Mouse (Mus musculus) MEL (cell line): ENCODE results near the gene Pde4b. TPM values are rescaled to one million over a fixed set of nuclear protein-coding genes. Genes with fewer than 3 reads are reported as not detected.

ENCODE experiments used
- DNase-seq: peaks from one replicate; pipeline ENCODE4 v3.0.0; 2011; ENCODE audit warnings: low read depth, low spot score
- H3K27ac ChIP-seq: 2 replicates; pipeline ENCODE4 v1.5.1; 2012; ENCODE audit warnings: low read depth, mild to moderate bottlenecking, control low read depth, low read length, moderate library complexity; ENCODE audit not compliant: control insufficient read depth
- H3K27me3 ChIP-seq, 2 experiments: fragments of 150-350 bp in 1 of 2; sonication (generic) in 1 of 2; 2 replicates each; pipeline ENCODE4 v1.6.1; 2012; ENCODE audit warnings: low read length in 2 of 2, mild to moderate bottlenecking in 2 of 2, improper control_type of control experiment in 1 of 2, moderate library complexity in 1 of 2; ENCODE audit not compliant: insufficient read depth in 2 of 2, control insufficient read depth in 1 of 2
- H3K36me3 ChIP-seq, 2 experiments: 2 replicates each; pipeline ENCODE4 v1.6.1; 2012 to 2014; ENCODE audit warnings: low read length in 2 of 2, improper control_type of control experiment in 1 of 2, inconsistent platforms in 1 of 2, mild to moderate bottlenecking in 1 of 2; ENCODE audit not compliant: insufficient read depth in 2 of 2, control insufficient read depth in 1 of 2
- H3K4me1 ChIP-seq, 2 experiments: fragments of 150-350 bp in 1 of 2; sonication (generic) in 1 of 2; 2 replicates each; pipeline ENCODE4 v1.6.1; 2012; ENCODE audit warnings: low read length in 2 of 2, improper control_type of control experiment in 1 of 2, mild to moderate bottlenecking in 1 of 2; ENCODE audit not compliant: insufficient read depth in 2 of 2, control insufficient read depth in 1 of 2
- H3K4me3 ChIP-seq, 2 experiments: fragments of 150-350 bp in 1 of 2; sonication (generic) in 1 of 2; 2 replicates each; pipeline ENCODE4 v1.5.1; 2012; ENCODE audit warnings: low read depth in 2 of 2, low read length in 2 of 2, mild to moderate bottlenecking in 2 of 2, moderate library complexity in 2 of 2, control low read depth in 1 of 2, improper control_type of control experiment in 1 of 2; ENCODE audit not compliant: control insufficient read depth in 1 of 2, insufficient read depth in 1 of 2
- H3K79me2 ChIP-seq: 2 replicates; pipeline ENCODE4 v1.6.1; 2012; ENCODE audit warnings: mild to moderate bottlenecking, low read length, moderate library complexity; ENCODE audit not compliant: control insufficient read depth, poor library complexity, insufficient read depth
- H3K9ac ChIP-seq: 2 replicates; pipeline ENCODE4 v1.6.1; 2012; ENCODE audit warnings: low read depth, mild to moderate bottlenecking, control low read depth, low read length, moderate library complexity; ENCODE audit not compliant: control insufficient read depth, poor library complexity, severe bottlenecking
- H3K9me3 ChIP-seq: fragments of 150-350 bp; sonication (generic); replicated peaks from 2 replicates; pipeline ENCODE4 v1.6.1; 2012; ENCODE audit warnings: mild to moderate bottlenecking, low read length, improper control_type of control experiment, moderate library complexity; ENCODE audit not compliant: insufficient read depth
- CHD1 ChIP-seq: IDR thresholded peaks from 2 replicates; pipeline ENCODE4 v1.6.1; 2012; ENCODE audit warnings: low read depth, mild to moderate bottlenecking, inconsistent platforms, low read length, improper control_type of control experiment
- CHD2 ChIP-seq: IDR thresholded peaks from 2 replicates; pipeline ENCODE4 v1.6.1; 2011; ENCODE audit warnings: low read length, improper control_type of control experiment
- CTCF ChIP-seq, 3 experiments: IDR thresholded peaks in 2 of 3; conservative IDR thresholded peaks in 1 of 3; 2 replicates each; pipeline ENCODE4 v1.5.1; 2011 to 2012; ENCODE audit warnings: low read length in 3 of 3, low read depth in 2 of 3, mild to moderate bottlenecking in 2 of 3, improper control_type of control experiment in 1 of 3, inconsistent platforms in 1 of 3, mixed read lengths in 1 of 3, moderate library complexity in 1 of 3; ENCODE audit not compliant: control insufficient read depth in 1 of 3, insufficient read depth in 1 of 3, poor library complexity in 1 of 3, severe bottlenecking in 1 of 3
- ELF1 ChIP-seq: IDR thresholded peaks from 2 replicates; pipeline ENCODE4 v1.6.1; 2014; ENCODE audit warnings: low read depth, mild to moderate bottlenecking, inconsistent platforms, low read length, improper control_type of control experiment, moderate library complexity
- EP300 ChIP-seq, 2 experiments: IDR thresholded peaks; 2 replicates each; pipeline ENCODE4 v1.6.1; 2011; ENCODE audit warnings: improper control_type of control experiment in 2 of 2, low read length in 2 of 2, low read depth in 1 of 2, mild to moderate bottlenecking in 1 of 2
- JUND ChIP-seq: IDR thresholded peaks from 2 replicates; pipeline ENCODE4 v1.6.1; 2011; ENCODE audit warnings: low read depth, mild to moderate bottlenecking, improper control_type of control experiment, low read length
- MAX ChIP-seq: IDR thresholded peaks from 2 replicates; pipeline ENCODE4 v1.6.1; 2011; ENCODE audit warnings: low read length, improper control_type of control experiment
- NRF1 ChIP-seq: IDR thresholded peaks from 2 replicates; pipeline ENCODE4 v1.6.1; 2014; ENCODE audit warnings: low read depth, mild to moderate bottlenecking, inconsistent platforms, low read length, improper control_type of control experiment, moderate library complexity; ENCODE audit not compliant: poor library complexity, insufficient read depth, severe bottlenecking
- POLR2A ChIP-seq, 2 experiments: IDR thresholded peaks; 2 replicates each; pipeline ENCODE4 v1.6.1; 2011 to 2012; ENCODE audit warnings: low read length in 2 of 2, mild to moderate bottlenecking in 2 of 2, control low read depth in 1 of 2, improper control_type of control experiment in 1 of 2, low read depth in 1 of 2, moderate library complexity in 1 of 2; ENCODE audit not compliant: control insufficient read depth in 1 of 2, insufficient read depth in 1 of 2, poor library complexity in 1 of 2
- POLR2AphosphoS5 ChIP-seq: IDR thresholded peaks from 2 replicates; pipeline ENCODE4 v1.6.1; 2012; ENCODE audit warnings: low read depth, borderline replicate concordance, mild to moderate bottlenecking, inconsistent platforms, low read length, moderate library complexity, mixed read lengths
- RAD21 ChIP-seq: IDR thresholded peaks from 2 replicates; pipeline ENCODE4 v1.6.1; 2011; ENCODE audit warnings: mild to moderate bottlenecking, low read depth, low read length, improper control_type of control experiment
- RCOR1 ChIP-seq: IDR thresholded peaks from 2 replicates; pipeline ENCODE4 v1.6.1; 2012; ENCODE audit warnings: low read depth, mild to moderate bottlenecking, inconsistent platforms, low read length, improper control_type of control experiment
- SMC3 ChIP-seq: IDR thresholded peaks from 2 replicates; pipeline ENCODE4 v1.6.1; 2011; ENCODE audit warnings: low read depth, low read length, improper control_type of control experiment
- UBTF ChIP-seq: IDR thresholded peaks from 2 replicates; pipeline ENCODE4 v1.6.1; 2012; ENCODE audit warnings: low read depth, mild to moderate bottlenecking, inconsistent platforms, low read length, improper control_type of control experiment, moderate library complexity, borderline replicate concordance; ENCODE audit not compliant: insufficient read depth
- USF2 ChIP-seq, 2 experiments: IDR thresholded peaks; 2 replicates each; pipeline ENCODE4 v1.6.1; 2011 to 2012; ENCODE audit warnings: improper control_type of control experiment in 2 of 2, low read length in 2 of 2, borderline replicate concordance in 1 of 2, inconsistent platforms in 1 of 2, low read depth in 1 of 2, mild to moderate bottlenecking in 1 of 2; ENCODE audit not compliant: insufficient read depth in 1 of 2
- ZC3H11A ChIP-seq: IDR thresholded peaks from 2 replicates; pipeline ENCODE4 v1.6.1; 2012; ENCODE audit warnings: low read depth, mild to moderate bottlenecking, inconsistent platforms, low read length, improper control_type of control experiment
- ZMIZ1 ChIP-seq: IDR thresholded peaks from 2 replicates; pipeline ENCODE4 v1.6.1; 2012; ENCODE audit warnings: low read depth, mild to moderate bottlenecking, inconsistent platforms, low read length, improper control_type of control experiment, moderate library complexity
- polyA plus RNA-seq, 2 experiments: library from polyadenylated mRNA; stranded (reverse) in 1 of 2; unstranded in 1 of 2; fragments of >175 nt in 1 of 2; fragments of >200 nt in 1 of 2; gene quantifications; 2 replicates each; pipeline versions ENCODE4 v1.2.1 to v1.2.4; 2012; ENCODE audit warnings: low replicate concordance in 2 of 2, low read depth in 1 of 2; ENCODE audit not compliant: insufficient read length in 2 of 2, insufficient read depth in 1 of 2, missing spikeins in 1 of 2
- total RNA-seq: library from RNA; depleted of rRNA; stranded (reverse); fragments of 300-350 nt; gene quantifications from 2 replicates; pipeline ENCODE4 v1.2.3, GENCODE M21; 2012

The Pde4b gene
- total and polyA plus RNA-seq, 3 experiments: 2.7 to 6.0 TPM; not detected in 1

- Histone ChIP-seq H3K4me3 (no peak overlapping the region), H3K36me3 (no peaks in the 10 kb centered on the region), H3K27ac (no peak overlapping the region), H3K4me1 (no peaks in the 10 kb centered on the region), H3K9me3 (no peaks in the 10 kb centered on the region), H3K79me2 (no peaks in the 10 kb centered on the region), H3K9ac (no peak overlapping the region), H3K27me3 (no peaks in the 10 kb centered on the region)
- TF ChIP-seq POLR2A (IDR thresholded peaks at IDR 0.05; ENCODE audit: control insufficient read depth in 1 of 2, insufficient read depth in 1 of 2, low read depth in 1 of 2, low read length in 2 of 2, poor library complexity in 1 of 2) (no peak), JUND (no peak), ZMIZ1 (no peak), NRF1 (no peak), UBTF (no peak), CHD1 (no peak), USF2 (IDR thresholded peaks at IDR 0.05; ENCODE audit: borderline replicate concordance in 1 of 2, insufficient read depth in 1 of 2, low read depth in 1 of 2, low read length in 2 of 2) (no peak), MAX (no peak), SMC3 (no peak), ELF1 (no peak)
- DNase-seq: no peak
These were observed 393.6 kb downstream of the Pde4b start for GRCm38 (mm10) chr4:102480830-102481484.

- TF ChIP-seq RCOR1 (no peak), ELF1 (no peak), POLR2AphosphoS5 (no peak), CHD1 (no peak), EP300 (IDR thresholded peaks at IDR 0.05; ENCODE audit: low read depth in 1 of 2, low read length in 2 of 2) (no peak), ZMIZ1 (no peak), ZC3H11A (no peak), UBTF (no peak), RAD21 (no peak), POLR2A (IDR thresholded peaks at IDR 0.05; ENCODE audit: control insufficient read depth in 1 of 2, insufficient read depth in 1 of 2, low read depth in 1 of 2, low read length in 2 of 2, poor library complexity in 1 of 2) (no peak), CHD2 (no peak), CTCF (IDR thresholded peaks at IDR 0.05 in 2 of 3, conservative IDR thresholded peaks at IDR 0.05 in 1 of 3; ENCODE audit: control insufficient read depth in 1 of 3, insufficient read depth in 1 of 3, low read depth in 2 of 3, low read length in 3 of 3, poor library complexity in 1 of 3, severe bottlenecking in 1 of 3) (no peak), USF2 (IDR thresholded peaks at IDR 0.05; ENCODE audit: borderline replicate concordance in 1 of 2, insufficient read depth in 1 of 2, low read depth in 1 of 2, low read length in 2 of 2) (no peak)
These were observed 396.1 kb downstream of the Pde4b start for GRCm38 (mm10) chr4:102483354-102484018.

More at GRCm38 (mm10) chr4:102483354-102484018, 396.1 kb downstream of the Pde4b start:
- Histone ChIP-seq H3K27me3 (0 out of 4 replicates have a peak, but pooled peaks cover 0 to 2% of the 10 kb centered on the region in 2 experiments), H3K9me3 (no peaks in the 10 kb centered on the region), H3K36me3 (no peaks in the 10 kb centered on the region), H3K79me2 (no peaks in the 10 kb centered on the region), H3K9ac (no peak overlapping the region), H3K27ac (no peak overlapping the region), H3K4me3 (no peak overlapping the region), H3K4me1 (no peaks in the 10 kb centered on the region)
- DNase-seq: no peak
